Mouse (Mus musculus): ENCODE measurements around the gene Acvrl1.

DNA sequence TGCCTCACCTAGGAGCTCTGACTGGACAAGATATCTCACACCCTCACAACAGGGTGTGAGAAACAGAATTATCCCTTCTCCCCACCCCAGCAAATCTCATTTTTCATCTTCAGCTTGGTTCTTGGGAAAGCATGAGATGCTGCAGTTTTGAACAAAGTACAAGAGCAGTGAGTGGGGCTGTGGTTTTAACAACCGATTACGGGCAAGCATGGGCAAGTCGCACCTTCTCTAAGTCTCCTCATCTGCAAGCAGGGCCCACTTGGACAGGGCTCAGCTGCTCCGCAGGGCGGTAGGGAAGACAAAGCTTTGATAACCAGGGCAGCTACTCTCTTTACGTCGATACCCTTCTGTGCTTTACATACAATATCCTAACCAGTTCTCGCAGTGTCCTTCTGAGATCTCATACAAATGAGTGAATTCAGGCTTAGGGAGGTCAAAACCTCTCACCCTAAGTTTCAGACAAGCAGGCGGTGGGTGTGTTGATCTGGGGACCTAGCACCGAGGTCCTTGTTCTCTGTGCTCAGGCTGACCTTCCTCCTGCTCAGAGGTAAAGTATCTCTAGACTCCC, 42.2 kb downstream of the Acvrl1 start:
- TF ChIP-seq POLR2A (IDR thresholded peaks at IDR 0.05; ENCODE audit: control insufficient read depth, low read depth, low read length) (no peak), CTCF (IDR thresholded peaks at IDR 0.05; ENCODE audit: control insufficient read depth, insufficient read depth, insufficient replicate concordance, low read depth, low read length) (no peak)

All from testis, adult 2 months (tissue).